ENCODE assay signal across 19 mouse cellular contexts in genomic region chr9:106652720-106653119, GRCm38 (mm10). TPM values are rescaled to one million over a fixed set of nuclear protein-coding genes. Genes with fewer than 3 reads are reported as not detected.
DNase-seq lines count a peak whose midpoint lies in the region; ATAC-seq and TF ChIP-seq lines count a peak whose summit lies in the region.
"Had no signal": no experiment of that assay in that cellular context is flagged by ENCODE, and none has a peak within 500 bp of the region (broad histone marks: within the 10 kb centered on the region; RNA-seq: fewer than 3 reads in every experiment).

No protein-coding gene starts in this region.

- peak; percentile 57 for TF ChIP-seq CTCF in kidney, postnatal 0 days (IDR thresholded peaks at IDR 0.05; ENCODE audit: low read depth)

- no peak overlapping the region for H3K4me3 ChIP-seq in kidney, postnatal 0 days (replicated peaks; ENCODE audit: low read depth, low read length)
- H3K4me3 ChIP-seq: kidney, embryonic 15.5 days had no signal

- peaks cover 4% of the 10 kb centered on the region; the same call in 1 of the 2 replicates for H3K27me3 ChIP-seq in kidney, postnatal 0 days (ENCODE audit: insufficient read depth, low read length)

- H3K27ac ChIP-seq in kidney, postnatal 0 days, result no peak overlapping the region
- H3K27ac ChIP-seq: kidney, embryonic 15.5 days had no signal

- H3K36me3 ChIP-seq in kidney, postnatal 0 days (ENCODE audit: insufficient read depth, low read length), result 0 out of 2 replicates have a peak, but pooled peaks cover 5% of the 10 kb centered on the region

- H3K4me2 ChIP-seq in kidney, postnatal 0 days (ENCODE audit: low read length), result no peak overlapping the region
- H3K4me2 ChIP-seq: kidney, embryonic 15.5 days had no signal

- H3K9me3 ChIP-seq in kidney, postnatal 0 days (replicated peaks; ENCODE audit: low read length), result no peaks in the 10 kb centered on the region
- H3K9me3 ChIP-seq: kidney, embryonic 15.5 days had no signal

- H3K4me1 ChIP-seq in kidney, postnatal 0 days (replicated peaks; ENCODE audit: insufficient read depth, low read length), result peaks cover 7% of the 10 kb centered on the region; the same call in 1 of the 2 replicates

- WGBS in kidney, postnatal 0 days, result 56% methylated on average over 1 of the region's 1 CpGs

- no peak for ATAC-seq in kidney, postnatal 0 days (replicated peaks; ENCODE audit: low FRiP score, low read depth)
- no peak for ATAC-seq in megakaryocyte-erythroid progenitor cell, adult 5-6 weeks (replicated peaks; ENCODE audit: low FRiP score, low TSS enrichment, poor library complexity, severe bottlenecking)
- ATAC-seq: Patski had no signal

- H3K9ac ChIP-seq in kidney, postnatal 0 days (ENCODE audit: low read depth, low read length), result no peak overlapping the region
- H3K9ac ChIP-seq: kidney, embryonic 15.5 days had no signal

- peak; percentile 22 for DNase-seq in embryo, embryonic 10.5 days (ENCODE audit: low spot score)
- DNase-seq in embryo, embryonic 9.5 days (ENCODE audit: extremely low spot score), result no peak
- peak; percentile 18 for DNase-seq in kidney, postnatal 0 days (ENCODE audit: low spot score)
- no peak for DNase-seq in kidney, postnatal 25 days
- DNase-seq in 3T3-L1 (ENCODE audit: low read depth, low spot score), result peak; percentile 46
- peak; percentile 68 for DNase-seq in brain, adult 2 months (ENCODE audit: low read depth, low spot score)
- no peak for DNase-seq in spleen, postnatal 10 days (ENCODE audit: low spot score in 2 of 2)
- DNase-seq: adrenal gland, postnatal 25 days; cerebellum, adult 18-20 months; lung, postnatal 36 days; thymus, adult 2 months had no signal

RNA-seq across cellular contexts. Expression of gene Grm2, which starts 3.2 kb away (rescaled TPM):
- not detected in 2 replicates for polyA plus RNA-seq in kidney, postnatal 0 days (2015; fragmentation: Nextera tagmentation; extraction: Ambion mirVana)
- not detected in 2 replicates for total RNA-seq in megakaryocyte-erythroid progenitor cell, adult 5-6 weeks (2014; fragmentation: Nextera tagmentation)
- total RNA-seq in megakaryocyte-erythroid progenitor cell, adult 5-6 weeks (2017), result not detected in 2 replicates
- total RNA-seq: adrenal gland, postnatal 25 days; heart, adult 8-10 months; hematopoietic stem cell, adult 5-6 weeks had no signal
- polyA plus RNA-seq: C2C12; kidney, embryonic 15.5 days; Patski had no signal

RNA-seq across cellular contexts. Expression of gene Iqcf6, which starts 26.3 kb away (rescaled TPM):
- not detected in 2 replicates for polyA plus RNA-seq in kidney, postnatal 0 days (2015; fragmentation: Nextera tagmentation; extraction: Ambion mirVana)
- not detected in 2 replicates for total RNA-seq in megakaryocyte-erythroid progenitor cell, adult 5-6 weeks (2014; fragmentation: Nextera tagmentation)
- total RNA-seq in megakaryocyte-erythroid progenitor cell, adult 5-6 weeks (2017), result not detected in 2 replicates
- total RNA-seq: adrenal gland, postnatal 25 days; heart, adult 8-10 months; hematopoietic stem cell, adult 5-6 weeks; layer of hippocampus, postnatal 10 days had no signal
- polyA plus RNA-seq: C2C12; kidney, embryonic 15.5 days; limb, embryonic 14.5 days; Patski; thymus, adult 2 months had no signal

RNA-seq across cellular contexts. Expression of gene Tex264, which starts 33.0 kb away (rescaled TPM):
- 100 and 104 TPM in 2 replicates for polyA plus RNA-seq in kidney, postnatal 0 days (2015; fragmentation: Nextera tagmentation; extraction: Ambion mirVana)
- total RNA-seq in megakaryocyte-erythroid progenitor cell, adult 5-6 weeks (2014; fragmentation: Nextera tagmentation), result 23.8 and 28.7 TPM in 2 replicates
- total RNA-seq in megakaryocyte-erythroid progenitor cell, adult 5-6 weeks (2017), result 20.9 and 24.1 TPM in 2 replicates

Comparison
In these comparisons a context has a peak if more than half of its experiments do, and no peak if none do; other contexts are left out.
1. DNase-seq: peak in embryo, embryonic 10.5 days (single experiment), kidney, postnatal 0 days (single experiment), 3T3-L1 (single experiment) and brain, adult 2 months (single experiment); none in embryo, embryonic 9.5 days (single experiment), kidney, postnatal 25 days (0 of 2) and spleen, postnatal 10 days (0 of 2).